Mouse (Mus musculus) frontal cortex, postnatal 14 days (tissue): ENCODE results near the gene Snrpn.
"Not testable (repeated sequence)": the region's sequence is repeated elsewhere in the genome, so short reads cannot be mapped to it uniquely, and the experiment has no call there.

Experiments used
- DNase-seq, 2 experiments: peaks; one replicate each; pipeline ENCODE4 v3.0.0; 2022; ENCODE audit warnings: low spot score in 2 of 2

Snrpn gene

GRCm38 (mm10) chr7:60139742-60140480 lies at the start of gene Snrpn:
Gene Snrpn, minus strand, starts transcription at chr7:60140219.
- DNase-seq, result no peak

- peak; percentile 8 to 21 for DNase-seq
These were observed 30.5 kb upstream of the Snrpn start for GRCm38 (mm10) chr7:60170250-60171185.

GRCm38 (mm10) chr7:60125332-60125731 lies 14.7 kb downstream of the Snrpn start:
- no peak for DNase-seq

GRCm38 (mm10) chr7:60123086-60123624 lies 16.9 kb downstream of the Snrpn start:
- DNase-seq, result not testable (repeated sequence)

GRCm38 (mm10) chr7:60122434-60123085 lies 17.5 kb downstream of the Snrpn start:
- DNase-seq, result no peak

GRCm38 (mm10) chr7:60097154-60097859 lies 42.7 kb downstream of the Snrpn start:
- DNase-seq, result no peak

- no peak for DNase-seq
These were observed 63.7 kb downstream of the Snrpn start for GRCm38 (mm10) chr7:60076301-60076700.

GRCm38 (mm10) chr7:60047481-60048201 lies 92.4 kb downstream of the Snrpn start:
- DNase-seq, result peak; percentile 24 to 51

GRCm38 (mm10) chr7:60013186-60013585 lies 126.8 kb downstream of the Snrpn start:
- no peak for DNase-seq

- DNase-seq, result no peak
These were observed 132.2 kb downstream of the Snrpn start for GRCm38 (mm10) chr7:60007727-60008360.

GRCm38 (mm10) chr7:60006262-60006661 lies 133.8 kb downstream of the Snrpn start:
- no peak for DNase-seq

- DNase-seq, result peak; percentile 64 to 67
These were observed 135.3 kb downstream of the Snrpn start, which contains the start of the genes Snurf and Gm38393 for GRCm38 (mm10) chr7:60004606-60005330. Gene Snurf, minus strand, starts transcription at chr7:60005049. Gene Gm38393, minus strand, starts transcription at chr7:60005064.

- DNase-seq, result peak; percentile 15 to 28
These were observed 136.0 kb downstream of the Snrpn start for GRCm38 (mm10) chr7:60003921-60004605.

- peak; percentile 25 to 51 for DNase-seq
These were observed 136.8 kb downstream of the Snrpn start for GRCm38 (mm10) chr7:60003006-60003865.

GRCm38 (mm10) chr7:59978646-59979045 lies 161.4 kb downstream of the Snrpn start:
- no peak for DNase-seq
